Mouse (Mus musculus) gastrocnemius, postnatal 36 days (tissue): ENCODE measurements around the gene Tex21. TPM values are rescaled to one million over a fixed set of nuclear protein-coding genes. Genes with fewer than 3 reads are reported as not detected.

Experiments
- DNase-seq, 2 experiments: peaks; one replicate each; pipeline ENCODE4 v3.0.0; 2022
- intact Hi-C: fragments of 180-260 bp; cut with DNase I; formaldehyde crosslinking; loops from one replicate; pipeline ENCODE4 v1.15.1; 2025
- total RNA-seq, 2 experiments: library from RNA; stranded (reverse); gene quantifications; 2 replicates each; pipeline ENCODE4 v1.2.3; 2021

The Tex21 gene
- total RNA-seq, 2 experiments from 2014 or later = not detected

GRCm38 (mm10) chr12:76209429-76209974 is 37.0 kb downstream of the Tex21 start:
- no peak for DNase-seq
- intact Hi-C loops = loop anchor here (10.0 kb wide), 1 partner anchor 125 kb away; no protein-coding TSS in a partner anchor

- no peak for DNase-seq
- intact Hi-C loops = loop anchor here (5.0 to 10.0 kb wide), 2 partner anchors 134 to 418 kb away; no protein-coding TSS in a partner anchor
These were observed 46.2 kb downstream of the Tex21 start for GRCm38 (mm10) chr12:76200326-76200725.

GRCm38 (mm10) chr12:76197071-76197470 is 49.5 kb downstream of the Tex21 start:
- intact Hi-C loops = no loop called here

GRCm38 (mm10) chr12:76196709-76197054 is 49.9 kb downstream of the Tex21 start:
- DNase-seq = peak; percentile 33 to 49
- intact Hi-C loops = no loop called here

More at GRCm38 (mm10) chr12:76197071-76197470, 49.5 kb downstream of the Tex21 start:
- DNase-seq = no peak

GRCm38 (mm10) chr12:76195912-76196708 is 50.4 kb downstream of the Tex21 start:
- intact Hi-C loops = no loop called here

GRCm38 (mm10) chr12:76194526-76194925 is 52.0 kb downstream of the Tex21 start:
- intact Hi-C loops = no loop called here

More at GRCm38 (mm10) chr12:76195912-76196708, 50.4 kb downstream of the Tex21 start:
- peak; percentile 59 to 76 for DNase-seq

GRCm38 (mm10) chr12:76190940-76191339 is 55.6 kb downstream of the Tex21 start:
- intact Hi-C loops = no loop called here
- no peak for DNase-seq

More at GRCm38 (mm10) chr12:76194526-76194925, 52.0 kb downstream of the Tex21 start:
- no peak for DNase-seq

GRCm38 (mm10) chr12:76187849-76188248 is 58.7 kb downstream of the Tex21 start:
- intact Hi-C loops = loop anchor here (5.0 kb wide), 1 partner anchor 401 kb away; no protein-coding TSS in a partner anchor
- peak in 1 of 2 experiments; percentile 12 for DNase-seq

- DNase-seq = no peak
- intact Hi-C loops = loop anchor here (5.0 kb wide), 1 partner anchor 399 kb away; no protein-coding TSS in a partner anchor
These were observed 60.1 kb downstream of the Tex21 start for GRCm38 (mm10) chr12:76186473-76186872.

- intact Hi-C loops = loop anchor here (5.0 kb wide), 1 partner anchor 398 kb away; no protein-coding TSS in a partner anchor
These were observed 61.3 kb downstream of the Tex21 start for GRCm38 (mm10) chr12:76185167-76185816.

GRCm38 (mm10) chr12:76184271-76184670 is 62.3 kb downstream of the Tex21 start:
- no peak for DNase-seq
- intact Hi-C loops = no loop called here

More at GRCm38 (mm10) chr12:76185167-76185816, 61.3 kb downstream of the Tex21 start:
- no peak for DNase-seq

- intact Hi-C loops = no loop called here
These were observed 63.7 kb downstream of the Tex21 start for GRCm38 (mm10) chr12:76182831-76183230.

GRCm38 (mm10) chr12:76181471-76181870 is 65.1 kb downstream of the Tex21 start:
- intact Hi-C loops = no loop called here

More at GRCm38 (mm10) chr12:76182831-76183230, 63.7 kb downstream of the Tex21 start:
- no peak for DNase-seq

GRCm38 (mm10) chr12:76180442-76180841 is 66.1 kb downstream of the Tex21 start:
- intact Hi-C loops = no loop called here
- no peak for DNase-seq

More at GRCm38 (mm10) chr12:76181471-76181870, 65.1 kb downstream of the Tex21 start:
- DNase-seq = no peak

GRCm38 (mm10) chr12:76179527-76179926 is 67.0 kb downstream of the Tex21 start:
- intact Hi-C loops = loop anchor here (5.0 kb wide), 1 partner anchor 47 kb away; no protein-coding TSS in a partner anchor
- no peak for DNase-seq

GRCm38 (mm10) chr12:76179051-76179450 is 67.5 kb downstream of the Tex21 start:
- intact Hi-C loops = loop anchor here (5.0 kb wide), 1 partner anchor 47 kb away; no protein-coding TSS in a partner anchor
- no peak for DNase-seq

GRCm38 (mm10) chr12:76177864-76178518 is 68.6 kb downstream of the Tex21 start:
- intact Hi-C loops = loop anchor here (2.0 to 5.0 kb wide), 2 partner anchors 46 to 161 kb away; no protein-coding TSS in a partner anchor
- DNase-seq = peak; percentile 42 to 47

- DNase-seq = peak in 1 of 2 experiments; percentile 20
- intact Hi-C loops = loop anchor here (2.0 to 5.0 kb wide), 2 partner anchors 45 to 160 kb away; no protein-coding TSS in a partner anchor
These were observed 69.3 kb downstream of the Tex21 start, which contains the start of gene Esr2 for GRCm38 (mm10) chr12:76177000-76177863. Gene Esr2, minus strand, starts transcription at chr12:76177259.

GRCm38 (mm10) chr12:76165641-76166040 is 80.9 kb downstream of the Tex21 start:
- no peak for DNase-seq
- intact Hi-C loops = no loop called here
